Mouse (Mus musculus) heart, adult 9 months (tissue): ENCODE measurements around the gene Fam107b.

Experiments
- DNase-seq, 2 experiments: peaks; one replicate each; pipeline ENCODE4 v3.0.0; 2022; ENCODE audit warnings: low spot score in 2 of 2

Gene Fam107b

DNA sequence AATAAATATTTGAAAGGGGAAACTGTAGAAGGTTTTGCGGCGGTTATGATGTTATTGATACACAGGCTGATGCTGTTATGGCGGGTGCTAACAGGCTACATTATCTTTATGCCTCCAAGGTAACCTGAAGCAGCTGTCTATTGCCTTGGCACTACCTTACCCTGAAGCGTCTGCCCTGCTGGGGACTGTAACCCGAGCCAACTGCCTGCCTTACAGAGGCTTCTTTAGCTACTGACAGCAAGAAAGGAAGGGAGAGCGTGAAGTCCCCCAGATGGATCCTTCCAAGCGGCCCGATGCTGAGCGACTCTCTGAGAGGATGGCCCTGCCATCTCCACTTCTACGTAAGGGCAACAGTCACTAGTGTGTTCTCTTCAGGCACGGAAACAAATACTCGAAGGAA, at the start of gene Fam107b:
Fam107b (plus strand) TSS at position 303 of the 400 bp plus-strand sequence.
- no peak for DNase-seq

DNA sequence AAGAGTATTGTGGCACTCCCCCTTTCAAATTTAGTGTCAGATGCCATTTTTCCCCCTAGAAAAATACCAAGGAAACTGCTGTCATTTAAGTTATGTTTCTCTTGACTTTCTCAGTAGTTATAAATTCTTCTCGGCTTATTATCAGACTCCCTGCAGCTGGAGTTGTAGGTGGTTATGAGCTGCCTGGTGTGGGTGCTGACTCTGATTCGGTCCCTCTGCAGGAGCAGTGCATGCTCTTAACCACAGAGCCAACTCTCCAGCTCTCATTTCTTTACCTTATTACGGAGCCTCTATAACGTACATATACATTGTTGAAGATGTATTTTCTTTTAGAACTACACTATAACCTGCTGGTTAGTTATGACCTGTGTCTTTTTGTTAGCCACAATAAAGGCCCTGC, 47.7 kb upstream of the Fam107b start:
- DNase-seq, result no peak

DNA sequence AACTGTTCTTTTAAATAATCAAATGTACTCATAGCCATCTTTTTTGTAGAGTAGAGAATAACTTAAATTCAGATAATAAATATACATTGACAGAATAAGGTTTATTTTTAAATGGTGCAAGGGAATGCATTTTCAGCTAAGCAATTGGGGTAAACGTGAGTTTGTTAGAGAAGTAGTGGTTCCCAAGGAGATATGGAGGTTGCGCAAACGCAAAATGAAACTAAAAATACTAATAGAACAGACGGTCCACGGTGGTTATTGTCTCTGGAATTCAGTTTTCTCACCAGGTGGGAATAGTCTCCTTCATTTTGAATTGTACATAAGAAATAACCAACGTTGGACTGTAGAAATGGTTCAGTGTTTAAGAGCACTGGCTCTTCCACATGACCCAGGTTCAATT, 44.0 kb upstream of the Fam107b start:
- DNase-seq, result no peak

DNA sequence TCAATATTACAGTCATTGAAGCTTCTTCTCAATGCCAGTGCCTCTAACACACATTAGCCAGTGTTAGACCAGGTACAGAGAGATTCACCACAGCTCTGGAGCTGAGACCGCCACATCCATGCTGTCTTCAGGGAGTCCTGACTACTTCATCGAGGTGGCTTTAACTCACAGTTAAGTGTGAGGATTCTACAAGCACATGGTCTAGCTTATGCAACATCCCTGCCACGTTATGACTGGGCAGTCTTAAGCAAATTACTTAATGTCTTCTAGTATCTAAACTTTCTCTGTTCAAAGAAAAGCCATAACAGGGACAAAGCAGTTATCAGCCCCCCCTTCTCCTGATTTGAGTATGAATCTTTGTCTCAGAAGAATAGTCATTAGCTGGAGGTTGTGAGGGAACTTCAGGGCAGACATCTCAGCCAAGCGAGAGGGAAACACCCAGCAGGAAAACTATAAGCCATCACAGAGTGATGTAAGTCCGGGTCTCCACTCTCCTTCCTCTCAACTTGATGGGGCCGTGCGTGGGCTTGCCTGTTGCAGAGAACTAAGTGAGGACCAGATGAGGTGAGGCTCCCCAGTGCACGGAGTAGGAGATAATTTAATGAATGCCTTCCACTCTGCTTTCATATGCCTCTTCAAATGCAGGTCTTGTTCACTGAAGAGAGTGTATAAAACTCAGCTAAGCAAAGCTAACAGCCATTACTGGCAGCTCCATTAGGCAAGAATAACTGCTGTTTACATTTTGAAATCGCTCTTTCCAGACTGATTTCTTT, 28.8 kb upstream of the Fam107b start:
- no peak for DNase-seq

DNA sequence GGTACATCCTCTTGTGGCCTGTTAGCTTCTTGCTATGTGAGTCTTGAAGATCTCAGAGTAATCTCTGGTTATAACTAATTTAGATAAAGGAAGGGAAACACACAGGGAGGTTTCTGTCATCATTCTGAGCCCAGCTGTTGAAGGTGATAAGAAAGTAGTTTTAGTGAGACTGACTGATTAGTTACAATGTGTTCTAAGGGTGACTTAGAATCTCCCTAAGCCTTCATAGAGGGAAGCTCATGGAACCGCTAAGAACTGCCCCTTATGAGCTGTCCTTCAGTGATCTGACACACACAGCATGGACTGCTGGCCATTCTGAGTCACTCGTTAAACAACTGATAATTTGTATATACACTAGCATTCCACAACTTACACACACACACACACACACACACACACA, 24.2 kb upstream of the Fam107b start:
- DNase-seq, result no peak

DNA sequence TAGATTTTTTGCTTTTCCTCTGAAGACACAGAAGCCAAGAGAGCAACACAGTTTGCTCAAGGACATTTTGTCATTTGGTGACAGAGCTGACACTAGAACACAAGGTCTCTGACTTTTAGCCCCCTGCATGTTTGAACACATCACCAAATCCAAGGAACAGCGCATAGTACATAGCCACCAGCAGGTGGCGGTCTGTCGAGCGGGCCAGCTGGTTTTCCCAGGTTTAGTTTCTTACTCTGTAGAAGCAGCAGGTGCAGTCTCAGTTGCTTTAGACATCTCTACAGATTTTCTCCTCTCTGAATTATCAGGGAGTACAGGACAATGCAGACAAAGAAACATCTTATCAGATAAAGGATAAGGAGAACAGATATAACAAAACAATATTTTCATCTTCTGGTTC, 23.7 kb upstream of the Fam107b start:
- peak; percentile 8 to 15 for DNase-seq

DNA sequence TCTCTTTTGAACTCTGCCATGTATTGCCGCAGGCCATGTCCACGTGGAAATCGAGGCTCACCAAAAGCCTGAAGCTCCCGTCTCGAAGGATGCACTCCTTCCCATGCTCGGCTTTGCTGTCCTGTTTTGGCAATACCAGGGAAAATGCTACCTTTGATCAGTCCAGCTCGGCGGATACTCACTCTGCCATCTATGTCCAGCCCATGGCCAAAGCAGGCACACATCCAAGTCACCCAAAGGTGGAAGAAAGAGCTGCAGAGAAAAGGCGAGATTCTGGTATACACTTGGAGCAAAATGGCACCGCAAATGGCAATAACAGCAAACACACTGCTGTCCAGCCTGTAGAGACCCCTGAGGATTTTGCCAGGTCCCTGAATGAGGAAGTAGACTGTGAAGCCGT, 318 bp downstream of the Fam107b start:
- DNase-seq, result no peak

DNA sequence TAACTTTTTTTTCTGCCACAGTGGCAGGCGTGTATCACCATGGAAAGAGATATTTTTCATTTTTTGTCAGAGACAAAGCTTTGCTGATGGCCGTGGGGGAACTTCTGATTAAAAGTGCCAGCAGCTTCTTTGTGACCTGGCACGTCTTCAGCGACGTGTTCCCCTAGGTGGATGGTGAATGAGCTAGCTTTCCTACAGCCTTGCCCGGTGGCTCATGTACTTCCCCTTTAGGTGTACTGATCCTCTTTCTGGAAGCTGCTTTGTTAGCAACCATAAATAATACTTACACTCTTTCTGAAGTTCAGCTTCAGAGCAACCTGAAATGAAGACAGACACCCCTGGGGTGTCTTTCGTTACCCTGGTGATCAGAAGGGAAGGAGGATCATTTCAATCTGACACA, 3.6 kb downstream of the Fam107b start:
- no peak for DNase-seq

DNA sequence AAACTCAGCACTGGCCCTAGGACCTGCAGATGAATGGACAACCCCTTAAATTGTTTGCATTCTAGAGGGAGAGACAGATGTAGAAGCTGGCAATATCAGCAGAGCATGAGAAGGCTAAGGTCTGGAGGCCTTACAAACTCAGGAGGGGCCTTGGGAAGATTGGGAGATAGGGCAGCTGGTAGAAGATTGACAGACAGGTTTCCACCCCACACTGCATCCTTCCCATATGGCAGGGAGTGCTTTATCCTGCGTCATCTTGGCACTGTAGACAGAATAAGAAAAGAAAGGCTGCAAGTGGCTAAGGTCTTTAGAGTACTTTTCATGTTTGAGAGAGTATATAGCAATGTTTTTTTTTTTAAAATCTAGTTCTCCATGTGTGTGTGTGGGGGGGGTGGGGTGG, 4.9 kb downstream of the Fam107b start:
- DNase-seq, result no peak

DNA sequence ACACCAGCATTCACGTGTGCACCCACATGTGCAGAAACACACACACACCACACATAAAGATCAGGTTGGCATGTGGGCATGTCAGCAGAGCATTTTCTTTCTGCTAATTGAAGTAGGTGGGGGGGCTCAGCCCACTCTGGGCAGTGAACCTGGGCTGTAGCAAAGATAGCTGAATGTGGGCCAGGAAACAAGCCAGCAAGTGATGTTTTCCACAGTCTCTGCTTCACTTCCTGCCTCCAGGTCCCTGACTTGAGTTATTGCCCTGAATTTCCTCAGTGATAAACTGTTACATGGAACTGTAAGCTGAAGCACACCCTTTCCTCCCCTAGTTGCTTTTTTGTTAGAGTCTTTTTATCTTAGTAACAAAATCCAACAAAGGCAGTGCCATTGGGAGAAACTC, 6.1 kb downstream of the Fam107b start:
- no peak for DNase-seq

DNA sequence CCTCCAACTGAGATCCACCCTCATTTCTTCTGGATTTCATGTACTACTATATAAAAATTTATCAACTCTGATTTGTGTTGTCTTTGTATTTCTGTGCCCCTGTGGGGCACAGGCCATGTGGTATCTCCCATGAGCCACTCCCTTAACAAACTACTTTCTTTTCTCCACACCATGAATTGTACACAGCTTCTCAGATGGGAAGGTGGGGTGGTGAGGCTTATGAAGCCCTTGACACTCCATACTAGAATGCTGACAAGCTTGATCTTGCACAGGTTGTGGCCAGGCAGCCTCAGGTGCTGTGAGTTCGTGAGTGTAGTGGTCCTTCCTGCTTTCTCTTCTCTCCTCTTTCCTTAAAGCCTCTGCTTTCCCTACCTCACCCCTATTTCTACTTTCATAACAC, 6.9 kb downstream of the Fam107b start:
- no peak for DNase-seq

DNA sequence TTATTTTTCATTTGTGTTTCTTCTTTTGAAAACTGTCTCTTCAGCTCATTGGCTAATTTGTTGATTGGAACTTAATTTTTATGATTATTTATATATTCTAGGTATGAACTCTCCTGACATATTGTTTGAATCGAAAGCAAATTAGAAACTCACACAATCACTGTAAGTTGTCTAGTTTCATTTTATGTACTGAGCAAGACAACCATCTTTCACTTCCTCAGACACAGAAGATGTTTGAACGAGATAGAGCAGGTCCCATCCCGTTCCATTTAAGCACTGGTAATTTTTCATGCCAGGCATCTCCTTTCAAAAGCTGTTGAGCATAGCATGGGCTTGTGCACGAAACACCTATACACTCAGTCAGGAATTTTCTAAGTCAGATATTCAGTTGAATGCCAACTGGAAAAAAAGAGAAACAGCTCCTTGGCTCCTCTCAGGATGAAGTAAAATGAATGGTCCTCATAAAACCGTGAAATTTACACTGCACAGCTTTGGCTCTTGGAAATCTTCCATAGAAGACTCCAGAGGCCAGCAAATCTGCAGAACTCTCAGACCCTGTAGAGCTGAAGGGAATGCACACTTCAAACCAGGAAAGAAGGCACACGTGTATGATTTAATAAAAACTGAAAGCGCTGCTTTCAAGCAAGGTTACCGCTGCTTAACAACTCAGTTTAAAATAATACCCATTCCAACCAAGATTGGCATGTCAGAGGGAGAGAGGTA, 8.1 kb downstream of the Fam107b start:
- DNase-seq, result no peak

DNA sequence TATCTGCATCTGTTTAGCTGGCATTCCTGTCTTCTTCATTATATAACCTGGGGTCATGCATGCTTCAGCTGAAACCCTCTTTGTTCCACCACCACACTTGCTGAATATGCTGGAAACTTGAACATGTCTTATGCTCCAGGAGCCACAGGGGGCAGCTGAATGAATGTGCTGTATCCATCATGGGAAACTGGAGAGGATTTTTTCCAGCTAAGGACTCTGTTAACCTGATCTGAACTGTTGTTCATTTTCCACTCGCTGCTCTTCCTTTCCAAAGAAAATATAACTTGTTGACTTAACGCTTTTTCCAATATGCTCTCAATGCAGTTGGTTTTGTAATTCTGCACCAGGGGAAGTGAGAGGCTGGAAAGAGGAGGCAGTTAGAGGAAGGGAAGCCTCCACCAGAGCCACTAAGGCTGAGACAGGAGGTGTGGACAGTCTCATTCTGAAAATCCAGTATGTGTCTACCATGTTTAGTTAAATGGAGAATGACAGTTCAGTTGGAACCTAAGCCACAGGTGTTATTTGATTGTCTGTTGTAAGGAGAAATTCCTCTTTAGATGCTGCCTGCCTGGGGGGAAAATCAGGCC, 9.1 kb downstream of the Fam107b start:
- peak in 1 of 2 experiments; percentile 12 for DNase-seq

DNA sequence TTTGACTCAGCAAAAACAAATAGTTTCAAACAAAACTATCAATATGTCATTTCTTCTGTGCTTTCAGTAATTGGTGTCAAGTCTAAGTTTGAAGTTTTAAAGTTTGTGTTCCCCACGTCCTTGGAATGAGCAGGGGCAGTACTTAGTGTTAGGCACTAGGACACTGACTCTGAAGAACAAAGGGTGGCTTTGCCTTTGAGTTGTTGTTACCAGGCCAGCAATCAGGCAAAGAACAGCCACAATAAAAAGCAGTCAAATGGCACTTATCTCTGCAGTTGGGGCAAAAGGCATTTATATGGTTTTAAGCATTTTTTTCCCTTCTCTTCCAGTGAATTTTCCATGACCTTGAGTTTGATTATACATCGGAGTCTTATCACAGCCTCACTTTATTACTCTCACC, 12.5 kb downstream of the Fam107b start:
- DNase-seq, result no peak

DNA sequence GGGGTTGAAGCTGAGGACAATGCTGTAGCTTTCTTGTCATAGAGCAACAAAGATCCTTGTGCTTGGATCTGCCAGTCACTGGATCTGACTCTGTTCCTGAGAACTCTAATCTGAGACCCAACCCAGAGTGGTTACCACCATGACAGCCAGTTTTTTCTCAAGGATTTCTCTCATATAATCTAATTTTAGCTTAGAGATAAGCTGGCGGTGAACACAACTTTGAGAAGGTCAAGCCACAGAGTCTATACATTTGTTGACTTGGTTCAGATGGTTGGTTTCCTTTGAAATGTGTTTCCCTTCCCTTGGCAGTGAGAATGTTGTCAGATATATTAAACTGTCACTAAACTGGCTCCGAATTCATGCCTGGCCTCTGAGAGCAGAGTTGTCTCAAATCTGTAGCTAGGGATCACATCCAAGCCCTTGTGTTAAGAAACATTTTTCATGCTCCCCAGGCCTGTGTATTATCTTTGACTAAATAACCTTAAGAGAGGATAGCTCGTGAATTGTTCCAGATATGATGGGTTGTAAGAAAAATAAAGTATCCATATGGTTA, 15.0 kb downstream of the Fam107b start:
- no peak for DNase-seq

DNA sequence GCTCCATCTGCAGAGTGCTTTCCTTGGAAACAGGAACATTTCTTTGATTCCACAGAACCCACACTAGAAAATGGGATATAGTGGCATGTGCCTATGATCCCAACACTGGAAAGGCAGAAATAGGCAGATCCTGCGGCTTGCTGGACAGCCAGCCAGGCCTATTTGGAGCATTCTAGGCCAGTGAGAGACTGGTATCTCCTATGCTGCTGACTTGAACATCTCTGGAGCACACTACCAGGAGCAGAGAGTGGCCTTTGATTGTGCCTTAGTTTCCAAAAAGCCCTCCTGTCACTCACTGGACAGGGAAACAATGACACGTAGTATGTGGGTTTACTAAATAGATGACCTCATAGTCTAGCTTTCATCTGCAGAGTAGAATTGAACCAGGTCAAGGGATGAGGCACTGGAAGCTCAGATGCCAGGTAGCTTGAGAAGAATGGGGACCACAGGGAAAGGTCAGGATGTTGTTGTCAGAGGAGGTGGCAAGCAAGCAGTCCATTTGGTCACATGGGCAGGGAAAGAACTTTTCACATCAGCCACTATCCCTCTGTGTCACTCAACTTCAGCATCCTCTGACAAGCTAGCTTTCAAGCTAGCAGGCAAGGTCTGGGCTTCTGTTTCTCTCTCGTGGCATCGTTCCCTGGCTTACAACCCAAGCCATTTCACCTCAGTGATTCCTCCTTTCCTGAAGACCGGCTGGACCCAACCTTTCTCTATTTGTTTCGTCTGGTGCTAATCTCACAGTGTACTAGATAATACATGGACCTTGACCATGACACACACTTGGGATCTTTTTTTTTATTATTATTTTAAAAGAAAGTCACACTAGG, 20.0 kb downstream of the Fam107b start:
- DNase-seq, result no peak

DNA sequence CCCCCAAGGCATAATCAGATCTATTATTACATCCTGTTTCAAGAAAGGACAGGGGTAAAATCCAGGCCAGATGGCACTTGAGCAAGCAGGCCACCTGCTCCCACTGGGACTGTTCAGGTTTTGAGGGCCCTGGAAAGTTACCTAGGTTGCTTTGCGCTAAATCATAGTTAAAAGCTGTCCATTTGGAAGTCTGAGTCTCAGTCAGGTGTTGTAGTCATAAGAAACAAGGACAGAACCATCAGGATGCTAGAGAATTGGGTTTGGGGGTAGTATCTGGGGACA, 20.6 kb downstream of the Fam107b start:
- DNase-seq, result no peak

DNA sequence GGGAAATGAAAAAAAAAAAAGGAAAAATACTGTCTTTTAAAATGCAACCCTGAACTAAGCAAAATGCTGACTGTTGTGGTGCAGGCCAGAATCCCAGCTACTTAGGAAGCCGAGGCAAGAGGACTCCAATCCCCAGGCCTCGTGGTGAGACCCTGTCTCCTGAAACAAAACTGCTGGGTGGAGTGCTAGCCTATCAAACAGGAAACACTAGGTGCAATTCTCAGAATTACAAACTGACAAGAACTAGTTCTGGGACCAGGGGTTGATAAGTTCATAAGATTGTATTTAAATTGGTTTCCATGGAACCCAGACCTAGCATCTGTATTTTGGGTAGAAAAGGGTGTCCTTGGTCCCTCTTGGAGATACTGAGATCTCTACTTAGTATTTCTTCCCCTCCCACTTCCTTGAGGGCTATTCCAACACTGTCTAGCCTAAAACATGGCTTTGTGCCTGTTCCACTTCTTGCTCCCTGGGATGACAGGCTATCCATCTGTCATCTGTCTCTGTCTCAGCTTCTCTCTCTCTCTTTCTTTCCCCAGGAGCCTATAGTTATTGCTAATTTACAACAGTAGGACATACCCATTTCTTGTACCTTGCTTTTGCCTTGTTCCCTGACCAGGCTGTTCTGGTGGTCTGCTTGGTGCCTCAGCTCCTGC, 24.5 kb downstream of the Fam107b start:
- no peak for DNase-seq

DNA sequence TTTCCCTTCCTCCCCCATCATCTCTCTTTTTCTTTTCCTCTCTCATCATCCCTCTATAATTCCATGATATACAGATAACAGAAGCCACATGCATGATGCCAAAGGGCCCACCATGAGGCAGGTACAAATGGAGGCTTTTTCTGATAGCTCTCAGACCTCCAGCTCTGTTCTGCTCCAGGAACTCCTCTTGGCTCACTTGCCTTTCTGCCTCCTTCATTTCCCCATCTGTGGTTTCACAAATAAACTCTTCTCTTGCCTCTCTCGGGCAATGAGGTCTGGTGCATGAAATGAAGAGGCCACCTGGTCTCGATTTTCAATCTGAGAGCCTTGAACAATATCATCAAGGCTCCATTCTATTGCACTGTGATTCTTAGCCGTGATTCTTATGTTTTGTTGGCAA, 30.1 kb downstream of the Fam107b start:
- DNase-seq, result no peak

DNA sequence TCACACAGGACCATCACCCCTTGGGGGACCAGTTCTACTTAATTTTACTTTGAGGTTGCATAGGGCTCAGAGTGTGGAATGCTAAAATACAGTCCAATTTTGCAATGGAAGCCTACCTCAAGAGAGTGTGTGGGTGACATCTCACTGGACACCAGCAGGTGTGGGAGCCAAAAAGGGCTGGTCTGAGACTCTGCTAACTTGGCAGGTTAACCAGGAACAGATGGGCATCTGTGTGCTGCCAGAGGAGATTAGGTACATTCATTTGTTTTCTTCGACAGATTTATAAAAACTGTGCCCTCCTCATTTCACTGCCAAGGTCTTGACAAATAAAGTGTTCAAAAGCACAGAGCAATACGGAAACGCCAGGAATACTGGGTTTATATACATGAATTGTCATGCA, 32.3 kb downstream of the Fam107b start:
- DNase-seq, result no peak

DNA sequence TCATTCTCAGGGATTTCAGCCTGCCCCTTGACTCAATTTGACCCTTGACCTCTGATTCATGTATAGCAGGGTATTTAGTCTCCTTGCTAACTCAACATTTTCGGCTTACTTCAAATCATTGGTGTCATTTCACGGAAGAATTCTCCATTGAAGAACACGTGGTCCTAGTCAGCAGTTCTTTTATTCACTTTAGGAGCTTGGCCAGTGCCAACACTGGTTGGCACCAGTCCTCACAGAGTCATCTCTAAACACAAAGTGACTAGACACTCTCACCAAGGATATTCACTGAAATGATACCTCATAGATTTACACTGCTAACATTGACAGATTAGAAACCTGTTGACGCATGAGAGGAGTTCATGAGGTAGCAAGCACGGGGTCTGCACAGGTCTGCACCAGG, 32.9 kb downstream of the Fam107b start:
- DNase-seq, result no peak
